Mouse (Mus musculus): ENCODE measurements around the gene Gnb3. TPM values are rescaled to one million over a fixed set of nuclear protein-coding genes. Genes with fewer than 3 reads are reported as not detected.

Gene Gnb3
- polyA plus RNA-seq, 1 experiment: not detected

- H3K36me3 ChIP-seq (ENCODE audit: control insufficient read depth, insufficient read depth, low read length, poor library complexity, severe bottlenecking): peaks cover 44% of the 10 kb centered on the region
- peaks cover 2% of the 10 kb centered on the region for H3K4me1 ChIP-seq (ENCODE audit: control insufficient read depth, insufficient read depth, low read length)
- H3K9me3 ChIP-seq (replicated peaks; ENCODE audit: control insufficient read depth, insufficient read depth, low read length, poor library complexity, severe bottlenecking): no peaks in the 10 kb centered on the region
- H3K4me3 ChIP-seq (ENCODE audit: low read depth, low read length): peak overlapping the region; percentile 88
- H3K27ac ChIP-seq (ENCODE audit: insufficient read depth, low read length): no peak overlapping the region
- TF ChIP-seq EP300 (IDR thresholded peaks at IDR 0.05; ENCODE audit: insufficient read depth, low read depth, low read length) (no peak), POLR2A (IDR thresholded peaks at IDR 0.05; ENCODE audit: insufficient read depth, low read length) (no peak), CTCF (IDR thresholded peaks at IDR 0.05; ENCODE audit: low read depth, low read length) (no peak)
- no peaks in the 10 kb centered on the region for H3K27me3 ChIP-seq (ENCODE audit: control insufficient read depth, insufficient read depth, low read length, poor library complexity, severe bottlenecking)
- 0 out of 2 replicates have a peak overlapping the region, but pooled peaks have one; percentile 8 for H3K9ac ChIP-seq (ENCODE audit: low read depth, poor library complexity, severe bottlenecking)
These were observed 11.9 kb downstream of the Gnb3 start for GRCm38 (mm10) chr6:124828101-124828592.

GRCm38 (mm10) chr6:124822049-124822448 lies 18.0 kb downstream of the Gnb3 start:
- Histone ChIP-seq H3K4me1 (ENCODE audit: control insufficient read depth, insufficient read depth, low read length) (no peaks in the 10 kb centered on the region), H3K9me3 (replicated peaks; ENCODE audit: control insufficient read depth, insufficient read depth, low read length, poor library complexity, severe bottlenecking) (no peaks in the 10 kb centered on the region), H3K36me3 (ENCODE audit: control insufficient read depth, insufficient read depth, low read length, poor library complexity, severe bottlenecking) (peaks cover 66% of the 10 kb centered on the region), H3K27me3 (ENCODE audit: control insufficient read depth, insufficient read depth, low read length, poor library complexity, severe bottlenecking) (no peaks in the 10 kb centered on the region), H3K9ac (ENCODE audit: low read depth, poor library complexity, severe bottlenecking) (no peak overlapping the region), H3K27ac (ENCODE audit: insufficient read depth, low read length) (no peak overlapping the region), H3K4me3 (ENCODE audit: low read depth, low read length) (no peak overlapping the region)
- TF ChIP-seq EP300 (IDR thresholded peaks at IDR 0.05; ENCODE audit: insufficient read depth, low read depth, low read length): no peak
- TF ChIP-seq CTCF (IDR thresholded peaks at IDR 0.05; ENCODE audit: low read depth, low read length): no peak
- TF ChIP-seq POLR2A (IDR thresholded peaks at IDR 0.05; ENCODE audit: insufficient read depth, low read length): no peak

- Histone ChIP-seq H3K36me3 (ENCODE audit: control insufficient read depth, insufficient read depth, low read length, poor library complexity, severe bottlenecking) (peaks cover 64% of the 10 kb centered on the region), H3K4me1 (ENCODE audit: control insufficient read depth, insufficient read depth, low read length) (no peaks in the 10 kb centered on the region), H3K9me3 (replicated peaks; ENCODE audit: control insufficient read depth, insufficient read depth, low read length, poor library complexity, severe bottlenecking) (no peaks in the 10 kb centered on the region), H3K27me3 (ENCODE audit: control insufficient read depth, insufficient read depth, low read length, poor library complexity, severe bottlenecking) (no peaks in the 10 kb centered on the region), H3K27ac (ENCODE audit: insufficient read depth, low read length) (no peak overlapping the region), H3K9ac (ENCODE audit: low read depth, poor library complexity, severe bottlenecking) (no peak overlapping the region), H3K4me3 (ENCODE audit: low read depth, low read length) (no peak overlapping the region)
- TF ChIP-seq POLR2A (IDR thresholded peaks at IDR 0.05; ENCODE audit: insufficient read depth, low read length) (no peak), EP300 (IDR thresholded peaks at IDR 0.05; ENCODE audit: insufficient read depth, low read depth, low read length) (no peak), CTCF (IDR thresholded peaks at IDR 0.05; ENCODE audit: low read depth, low read length) (no peak)
These were observed 19.2 kb downstream of the Gnb3 start for GRCm38 (mm10) chr6:124820891-124821290.

- Histone ChIP-seq H3K36me3 (ENCODE audit: control insufficient read depth, insufficient read depth, low read length, poor library complexity, severe bottlenecking) (peaks cover 38% of the 10 kb centered on the region), H3K27ac (ENCODE audit: insufficient read depth, low read length) (no peak overlapping the region), H3K9me3 (replicated peaks; ENCODE audit: control insufficient read depth, insufficient read depth, low read length, poor library complexity, severe bottlenecking) (no peaks in the 10 kb centered on the region), H3K4me3 (ENCODE audit: low read depth, low read length) (no peak overlapping the region), H3K4me1 (ENCODE audit: control insufficient read depth, insufficient read depth, low read length) (no peaks in the 10 kb centered on the region), H3K27me3 (ENCODE audit: control insufficient read depth, insufficient read depth, low read length, poor library complexity, severe bottlenecking) (no peaks in the 10 kb centered on the region), H3K9ac (ENCODE audit: low read depth, poor library complexity, severe bottlenecking) (no peak overlapping the region)
- no peak for TF ChIP-seq CTCF (IDR thresholded peaks at IDR 0.05; ENCODE audit: low read depth, low read length)
- TF ChIP-seq EP300 (IDR thresholded peaks at IDR 0.05; ENCODE audit: insufficient read depth, low read depth, low read length): no peak
- TF ChIP-seq POLR2A (IDR thresholded peaks at IDR 0.05; ENCODE audit: insufficient read depth, low read length): no peak
These were observed 22.1 kb downstream of the Gnb3 start for GRCm38 (mm10) chr6:124817971-124818370.

- no peaks in the 10 kb centered on the region for H3K27me3 ChIP-seq (ENCODE audit: control insufficient read depth, insufficient read depth, low read length, poor library complexity, severe bottlenecking)
- TF ChIP-seq POLR2A (IDR thresholded peaks at IDR 0.05; ENCODE audit: insufficient read depth, low read length) (no peak), EP300 (IDR thresholded peaks at IDR 0.05; ENCODE audit: insufficient read depth, low read depth, low read length) (no peak), CTCF (IDR thresholded peaks at IDR 0.05; ENCODE audit: low read depth, low read length) (no peak)
- H3K36me3 ChIP-seq (ENCODE audit: control insufficient read depth, insufficient read depth, low read length, poor library complexity, severe bottlenecking): peaks cover 34% of the 10 kb centered on the region
- H3K27ac ChIP-seq (ENCODE audit: insufficient read depth, low read length): no peak overlapping the region
- no peak overlapping the region for H3K9ac ChIP-seq (ENCODE audit: low read depth, poor library complexity, severe bottlenecking)
- no peaks in the 10 kb centered on the region for H3K4me1 ChIP-seq (ENCODE audit: control insufficient read depth, insufficient read depth, low read length)
- H3K9me3 ChIP-seq (replicated peaks; ENCODE audit: control insufficient read depth, insufficient read depth, low read length, poor library complexity, severe bottlenecking): no peaks in the 10 kb centered on the region
- H3K4me3 ChIP-seq (ENCODE audit: low read depth, low read length): no peak overlapping the region
These were observed 22.5 kb downstream of the Gnb3 start for GRCm38 (mm10) chr6:124817563-124817962.

- Histone ChIP-seq H3K9me3 (replicated peaks; ENCODE audit: control insufficient read depth, insufficient read depth, low read length, poor library complexity, severe bottlenecking) (no peaks in the 10 kb centered on the region), H3K36me3 (ENCODE audit: control insufficient read depth, insufficient read depth, low read length, poor library complexity, severe bottlenecking) (peaks cover 31% of the 10 kb centered on the region), H3K27me3 (ENCODE audit: control insufficient read depth, insufficient read depth, low read length, poor library complexity, severe bottlenecking) (no peaks in the 10 kb centered on the region), H3K9ac (ENCODE audit: low read depth, poor library complexity, severe bottlenecking) (no peak overlapping the region), H3K27ac (ENCODE audit: insufficient read depth, low read length) (no peak overlapping the region), H3K4me1 (ENCODE audit: control insufficient read depth, insufficient read depth, low read length) (no peaks in the 10 kb centered on the region), H3K4me3 (ENCODE audit: low read depth, low read length) (no peak overlapping the region)
- TF ChIP-seq POLR2A (IDR thresholded peaks at IDR 0.05; ENCODE audit: insufficient read depth, low read length) (no peak), EP300 (IDR thresholded peaks at IDR 0.05; ENCODE audit: insufficient read depth, low read depth, low read length) (no peak), CTCF (IDR thresholded peaks at IDR 0.05; ENCODE audit: low read depth, low read length) (no peak)
These were observed 22.9 kb downstream of the Gnb3 start for GRCm38 (mm10) chr6:124817125-124817524.

All from ES-Bruce4 (cell line).